6 mouse cellular contexts compared by ENCODE assay signal in genomic region chr11:30444192-30444905, GRCm38 (mm10). TPM values are rescaled to one million over a fixed set of nuclear protein-coding genes. Genes with fewer than 3 reads are reported as not detected.
"Had no signal": no experiment of that assay in that cellular context is flagged by ENCODE, and none has a peak within 500 bp of the region (broad histone marks: within the 10 kb centered on the region; RNA-seq: fewer than 3 reads in every experiment).

No protein-coding gene starts in this region.

RNA-seq across cellular contexts. Expression of gene 4930505A04Rik, which starts 27.3 kb away (rescaled TPM):
- total RNA-seq: liver, adult 2 months; megakaryocyte progenitor cell, adult 5-6 weeks; megakaryocyte, adult 5-6 weeks; megakaryocyte-erythroid progenitor cell, adult 5-6 weeks; midbrain, postnatal 0 days; monocyte, adult 5-6 weeks had no signal
